Mouse (Mus musculus) heart, postnatal 0 days (tissue): ENCODE results near the gene Fam129a. TPM values are rescaled to one million over a fixed set of nuclear protein-coding genes. Genes with fewer than 3 reads are reported as not detected.
"Not testable (repeated sequence)": the region's sequence is repeated elsewhere in the genome, so short reads cannot be mapped to it uniquely, and the experiment has no call there.

Source experiments
- ATAC-seq: fragments of 200-750 bp; cut with Nextera tagmentation; 2 replicates; pipeline ENCODE4 v1.8.0; 2017; ENCODE audit warnings: low read depth, moderate number of reproducible peaks, moderate library complexity; ENCODE audit not compliant: insufficient read depth
- DNase-seq: peaks from one replicate; pipeline ENCODE4 v3.0.0-alpha.2; 2016; ENCODE audit warnings: low spot score
- H3K27ac ChIP-seq: fragments of 300-500 bp; sonication (generic); 2 replicates; pipeline ENCODE4 v1.5.1; 2014; ENCODE audit warnings: low read depth, mild to moderate bottlenecking
- H3K27me3 ChIP-seq: fragments of 300-500 bp; sonication (generic); 2 replicates; pipeline ENCODE4 v1.6.1; 2014; ENCODE audit warnings: low read length, mixed read lengths; ENCODE audit not compliant: control insufficient read depth, insufficient read depth
- H3K36me3 ChIP-seq: fragments of 300-500 bp; sonication (generic); replicated peaks from 2 replicates; pipeline ENCODE4 v1.6.1; 2014; ENCODE audit warnings: low read length, mixed read lengths; ENCODE audit not compliant: control insufficient read depth, insufficient read depth
- H3K4me1 ChIP-seq: fragments of 300-500 bp; sonication (generic); 2 replicates; pipeline ENCODE4 v1.6.1; 2014; ENCODE audit warnings: antibody characterized with exemption; ENCODE audit not compliant: control insufficient read depth, insufficient read depth
- H3K4me2 ChIP-seq: fragments of 300-500 bp; sonication (generic); 2 replicates; pipeline ENCODE4 v1.6.1; 2014; ENCODE audit warnings: low read depth, mild to moderate bottlenecking, low read length, moderate library complexity
- H3K4me3 ChIP-seq: fragments of 300-500 bp; sonication (generic); 2 replicates; pipeline ENCODE4 v1.5.1; 2014; ENCODE audit warnings: low read depth, low read length
- H3K9ac ChIP-seq: fragments of 300-500 bp; sonication (generic); replicated peaks from 2 replicates; pipeline ENCODE4 v1.6.1; 2014; ENCODE audit warnings: low read depth, low read length, mixed read lengths
- H3K9me3 ChIP-seq: fragments of 300-500 bp; sonication (generic); replicated peaks from 2 replicates; pipeline ENCODE4 v1.6.1; 2016; ENCODE audit warnings: low read length; ENCODE audit not compliant: control insufficient read depth
- CTCF ChIP-seq: IDR thresholded peaks from 2 replicates; pipeline ENCODE4 v1.5.1; 2016; ENCODE audit warnings: antibody characterized with exemption, control low read depth, low read depth
- EP300 ChIP-seq: IDR thresholded peaks from 2 replicates; pipeline ENCODE4 v1.6.1; 2016; ENCODE audit warnings: antibody characterized with exemption, low read depth
- WGBS: fragments of 180-500 bp; shearing (Covaris S2); extraction: QIAGEN DNeasy Blood & Tissue Kit; methylation state at CpG from one replicate; pipeline ENCODE4 v1.1.7; 2014; 5-methylcytosine and 5-hydroxymethylcytosine counted together
- polyA plus RNA-seq: library from polyadenylated mRNA; unstranded; fragments of >200 nt; fragmentation: Nextera tagmentation; extraction: Ambion mirVana; gene quantifications from 2 replicates; pipeline ENCODE4 v1.2.1, GENCODE M21; 2015
- total RNA-seq: library from RNA; depleted of rRNA; stranded (reverse); fragments of >200 nt; gene quantifications from 2 replicates; pipeline ENCODE4 v1.2.3, GENCODE M21; 2014; ENCODE audit warnings: low replicate concordance

The Fam129a gene
- total and polyA plus RNA-seq, 2 experiments from 2014 or later, result 14.1 to 64.3 TPM

DNA sequence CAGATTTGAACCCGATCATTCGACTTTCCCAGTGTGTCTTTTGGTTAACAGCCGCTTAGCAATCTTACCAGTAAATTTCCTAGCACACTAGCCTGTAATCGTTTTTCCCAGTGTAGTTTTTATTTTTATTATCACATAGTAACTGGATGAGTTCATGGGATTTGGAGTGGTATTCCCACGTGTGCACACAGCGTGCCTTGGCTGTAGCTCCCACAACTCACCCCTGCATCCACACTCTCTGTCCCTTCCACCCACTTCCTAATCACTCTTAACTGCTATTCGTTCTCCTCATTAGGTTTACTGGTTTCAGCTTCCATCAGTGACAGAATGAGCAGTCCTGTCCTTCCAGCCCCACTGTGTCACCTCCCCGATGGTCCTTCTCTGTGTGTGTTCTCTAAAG is 25.6 kb downstream of the Fam129a start:
- H3K9me3 ChIP-seq, result no peaks in the 10 kb centered on the region
- no peak overlapping the region for H3K9ac ChIP-seq
- peak overlapping the region; percentile 78 for H3K27ac ChIP-seq
- no peak overlapping the region for H3K4me2 ChIP-seq
- no peak overlapping the region for H3K4me3 ChIP-seq
- 38% methylated on average over 8 of the region's 8 CpGs for WGBS
- H3K4me1 ChIP-seq, result peaks cover 32% of the 10 kb centered on the region
- TF ChIP-seq CTCF (no peak), EP300 (no peak)
- no peaks in the 10 kb centered on the region for H3K36me3 ChIP-seq
- no peaks in the 10 kb centered on the region for H3K27me3 ChIP-seq
- ATAC-seq (peak; percentile 66; the same call in 1 of the 2 replicates), DNase-seq (peak; percentile 39)

DNA sequence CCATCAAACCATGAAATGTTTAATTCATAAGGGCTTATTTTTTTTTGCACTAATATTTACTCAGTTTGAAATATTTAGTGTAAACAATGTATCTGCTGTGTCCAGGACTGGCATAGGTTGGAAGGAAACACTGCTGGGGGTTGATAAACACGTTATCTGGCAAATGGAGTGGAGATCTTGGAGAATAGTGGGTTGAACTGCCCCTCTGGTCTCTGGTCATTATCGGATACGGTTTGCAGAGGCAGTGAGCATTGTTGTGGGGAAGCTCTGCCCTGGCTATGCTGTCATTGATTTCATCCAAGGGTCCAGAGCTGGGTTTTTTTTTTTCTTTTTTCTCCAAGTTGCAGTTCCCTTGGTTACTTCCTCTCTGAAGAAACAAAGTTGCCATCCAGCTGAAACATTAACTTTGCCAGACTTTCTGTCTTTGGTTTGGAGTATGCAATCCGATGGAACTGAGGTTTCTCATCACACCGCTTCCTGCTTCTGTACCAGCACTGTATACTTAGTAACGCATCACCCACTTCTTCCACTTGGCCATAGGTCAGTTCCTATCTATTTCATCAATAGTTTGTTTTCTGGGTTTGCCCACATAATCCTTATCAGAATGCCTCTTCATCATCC is 26.8 kb downstream of the Fam129a start:
- WGBS, result 69% methylated on average over 6 of the region's 6 CpGs
- ATAC-seq, result no peak
- no peak overlapping the region for H3K9ac ChIP-seq

DNA sequence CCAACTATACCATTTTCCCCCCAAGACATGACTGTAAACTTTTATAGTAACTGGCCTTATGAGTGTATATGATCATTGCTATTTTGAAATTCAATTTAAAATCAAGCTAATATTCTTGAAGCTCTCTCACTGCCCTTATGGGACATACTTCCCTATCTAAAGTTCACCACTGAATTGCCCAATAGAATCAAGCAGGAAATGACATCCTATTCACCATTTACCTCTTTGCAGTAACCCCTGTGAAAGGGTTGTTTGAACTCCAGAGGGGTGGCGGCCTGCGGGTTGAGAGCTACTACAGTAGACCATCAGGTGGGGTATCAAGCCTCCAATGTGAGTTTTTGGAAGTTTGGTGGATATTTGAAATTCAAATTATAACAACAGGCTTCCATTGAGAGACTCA is 27.9 kb downstream of the Fam129a start:
- no peaks in the 10 kb centered on the region for H3K36me3 ChIP-seq
- ATAC-seq (no peak), DNase-seq (no peak)
- no peak overlapping the region for H3K4me3 ChIP-seq
- H3K9me3 ChIP-seq, result no peaks in the 10 kb centered on the region
- H3K27me3 ChIP-seq, result no peaks in the 10 kb centered on the region
- no peak overlapping the region for H3K27ac ChIP-seq
- 93% methylated on average over 2 of the region's 2 CpGs for WGBS
- H3K4me1 ChIP-seq, result peaks cover 20% of the 10 kb centered on the region
- no peak for TF ChIP-seq EP300
- no peak for TF ChIP-seq CTCF
- H3K9ac ChIP-seq, result no peak overlapping the region
- no peak overlapping the region for H3K4me2 ChIP-seq

More for the DNA sequence above, 26.8 kb downstream of the Fam129a start:
- no peak for TF ChIP-seq EP300
- no peak for TF ChIP-seq CTCF
- H3K4me2 ChIP-seq, result no peak overlapping the region
- no peak overlapping the region for H3K4me3 ChIP-seq
- H3K27me3 ChIP-seq, result no peaks in the 10 kb centered on the region
- no peaks in the 10 kb centered on the region for H3K36me3 ChIP-seq
- DNase-seq, result no peak
- no peaks in the 10 kb centered on the region for H3K9me3 ChIP-seq
- peaks cover 20% of the 10 kb centered on the region for H3K4me1 ChIP-seq
- H3K27ac ChIP-seq, result no peak overlapping the region

DNA sequence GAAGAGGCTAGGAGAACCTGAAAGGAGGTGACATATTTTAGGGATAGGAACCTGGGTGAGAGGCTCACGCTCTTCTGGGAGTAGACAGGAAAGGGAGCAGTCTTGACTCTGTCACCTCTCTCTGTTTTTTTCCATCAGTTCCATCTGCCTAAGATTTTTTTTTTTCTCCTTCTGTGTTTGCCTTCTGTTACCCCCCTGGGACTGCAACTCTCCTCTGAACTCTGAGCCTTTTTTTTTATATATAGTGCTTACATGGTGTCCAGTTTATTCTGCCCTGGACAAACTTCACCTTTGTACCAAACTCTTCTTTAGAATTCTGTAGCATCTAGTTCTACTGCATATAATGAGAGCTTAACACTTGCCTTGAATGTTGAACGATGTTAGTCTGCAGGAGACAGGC is 33.3 kb downstream of the Fam129a start:
- ATAC-seq, result no peak
- 76% methylated on average over 2 of the region's 2 CpGs for WGBS
- H3K4me1 ChIP-seq, result no peaks in the 10 kb centered on the region; the same call in 1 of the 2 replicates

DNA sequence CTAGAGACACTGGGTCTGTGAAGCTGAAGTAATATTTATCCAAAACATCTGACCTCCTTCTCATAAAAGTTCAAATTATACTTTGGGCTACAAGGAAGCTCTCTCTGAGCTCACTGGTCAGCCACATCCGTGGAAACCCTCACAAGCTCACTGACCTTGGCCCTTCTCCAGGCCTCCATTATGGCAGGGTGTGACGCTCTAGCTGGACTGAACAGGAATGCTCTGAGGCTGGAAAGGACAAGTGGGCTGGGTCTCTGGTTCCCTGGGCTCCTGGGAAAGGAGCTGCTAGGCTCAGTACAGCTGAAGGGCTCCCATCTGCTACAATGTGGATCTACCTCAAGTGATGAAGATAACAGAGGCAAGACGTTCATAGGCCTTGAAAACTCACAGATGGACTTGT is 37.0 kb downstream of the Fam129a start:
- DNase-seq, H3K9me3 ChIP-seq, H3K36me3 ChIP-seq, H3K27ac ChIP-seq, H3K4me1 ChIP-seq, H3K4me3 ChIP-seq, H3K4me2 ChIP-seq, H3K27me3 ChIP-seq, H3K9ac ChIP-seq: not testable (repeated sequence)
- WGBS, result 35% methylated on average over 3 of the region's 3 CpGs
- 0 out of 2 replicates have a peak, but pooled peaks have one; percentile 33 for ATAC-seq

More for the DNA sequence above, 33.3 kb downstream of the Fam129a start:
- H3K27ac ChIP-seq, result no peak overlapping the region
- no peaks in the 10 kb centered on the region for H3K9me3 ChIP-seq
- H3K27me3 ChIP-seq, result no peaks in the 10 kb centered on the region
- no peak for DNase-seq
- no peak overlapping the region for H3K4me3 ChIP-seq
- no peak overlapping the region for H3K4me2 ChIP-seq
- H3K9ac ChIP-seq, result no peak overlapping the region
- H3K36me3 ChIP-seq, result no peaks in the 10 kb centered on the region
- no peak for TF ChIP-seq CTCF
- no peak for TF ChIP-seq EP300

DNA sequence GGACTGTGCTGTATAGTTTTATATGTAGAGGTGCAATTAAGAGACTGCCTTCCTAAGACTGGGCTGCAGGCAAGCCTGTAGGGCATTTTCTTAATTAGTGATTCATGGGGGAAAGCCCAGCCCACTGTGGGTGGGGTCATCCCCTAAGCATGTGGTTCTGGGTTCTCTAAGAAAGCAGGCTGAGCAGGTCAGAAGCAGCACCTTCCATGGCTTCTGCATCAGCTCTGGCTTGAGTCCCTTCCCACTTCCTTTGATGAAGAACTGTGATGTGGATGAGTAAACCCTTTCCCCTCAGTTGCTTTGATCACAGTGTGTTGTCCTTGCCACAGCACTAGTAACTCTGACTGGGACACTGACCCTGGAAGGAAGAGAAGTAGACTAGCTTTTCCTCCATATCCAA is 39.6 kb downstream of the Fam129a start:
- no peak overlapping the region for H3K4me3 ChIP-seq
- H3K9me3 ChIP-seq, result no peaks in the 10 kb centered on the region
- H3K4me2 ChIP-seq, result no peak overlapping the region
- no peak overlapping the region for H3K27ac ChIP-seq
- H3K4me1 ChIP-seq, result peaks cover 5% of the 10 kb centered on the region; the same call in 1 of the 2 replicates
- ATAC-seq (no peak), DNase-seq (no peak)
- TF ChIP-seq CTCF, result no peak
- TF ChIP-seq EP300, result no peak
- H3K9ac ChIP-seq, result no peak overlapping the region
- H3K27me3 ChIP-seq, result no peaks in the 10 kb centered on the region
- no peaks in the 10 kb centered on the region for H3K36me3 ChIP-seq
